8 mouse cellular contexts compared by ENCODE assay signal in the genomic region with DNA sequence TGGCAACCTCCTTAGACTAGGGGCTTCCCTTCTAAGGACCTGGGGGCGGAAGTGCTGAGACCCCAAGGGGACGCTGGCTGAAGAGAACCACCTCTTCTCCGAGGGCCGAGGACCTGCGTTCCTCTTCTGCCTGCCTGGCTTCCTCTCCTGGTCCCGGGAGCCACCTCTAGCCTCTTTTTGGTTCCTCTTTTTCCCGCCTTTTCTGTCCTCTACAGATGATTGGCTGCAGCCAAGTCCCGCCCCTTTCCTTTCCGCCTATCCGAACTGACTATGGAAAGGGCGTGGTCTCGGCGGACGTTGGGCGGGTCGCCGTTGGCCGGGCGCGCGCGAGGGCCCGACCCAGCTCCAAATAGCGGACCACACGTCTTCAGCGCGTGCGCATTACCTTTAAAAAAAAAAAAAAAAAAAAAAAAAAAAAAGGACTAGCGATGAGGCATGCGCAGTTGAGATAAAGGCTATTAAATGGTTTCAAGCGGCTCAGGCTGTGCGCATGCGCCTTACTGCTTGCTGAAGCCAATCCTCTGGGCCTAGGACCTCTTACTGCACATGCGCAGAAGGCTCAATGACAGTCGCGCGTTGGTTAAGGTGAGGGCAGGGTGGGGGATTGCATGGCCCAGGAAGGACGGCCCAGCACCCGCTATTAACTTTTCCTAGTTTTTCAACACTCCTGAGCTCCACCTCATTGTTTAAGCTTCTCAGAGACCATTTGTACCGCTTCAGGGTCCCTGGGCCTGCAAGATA. TPM values are rescaled to one million over a fixed set of nuclear protein-coding genes. Genes with fewer than 3 reads are reported as not detected.
DNase-seq lines count a peak whose midpoint lies in the region; ATAC-seq and TF ChIP-seq lines count a peak whose summit lies in the region.

A gene (minus strand): TSS at position 198 of the 741 bp plus-strand sequence.
A gene (plus strand): TSS at position 425 of the 741 bp plus-strand sequence.

- no peaks in the 10 kb centered on the region for H3K36me3 ChIP-seq in hindbrain, postnatal 0 days (ENCODE audit: insufficient read depth, low read length)

- H3K9ac ChIP-seq in hindbrain, postnatal 0 days (replicated peaks; ENCODE audit: low read length) = peak within 1 kb of the TSS; percentile 63

- peak within 1 kb of the TSS; percentile 92 for H3K4me2 ChIP-seq in hindbrain, postnatal 0 days (ENCODE audit: low read depth, low read length)

- H3K4me1 ChIP-seq in hindbrain, postnatal 0 days (ENCODE audit: insufficient read depth, low read length) = peaks cover 8% of the 10 kb centered on the region; the same call in 1 of the 2 replicates

- peak; percentile 84 for ATAC-seq in common myeloid progenitor, adult 5-6 weeks (replicated peaks; ENCODE audit: low read depth, poor library complexity, severe bottlenecking)
- peak; percentile 94 for ATAC-seq in hindbrain, postnatal 0 days
- peak; percentile 92 for ATAC-seq in megakaryocyte, adult 5-6 weeks (ENCODE audit: poor library complexity, severe bottlenecking)

- H3K9me3 ChIP-seq in hindbrain, postnatal 0 days (ENCODE audit: low read length) = no peaks in the 10 kb centered on the region

- intact Hi-C loops in gastrocnemius, adult 2 months (cut with DNase I) = loop anchor here (2.0 kb wide), 2 partner anchors 24 to 26 kb away; a partner anchor contains a TSS
- intact Hi-C loops in left cerebral cortex, adult 2 months (cut with DNase I) = loop anchor here (2.0 kb wide), 1 partner anchor 26 kb away; no protein-coding TSS in a partner anchor

- DNase-seq in ZHBTc4 (ENCODE audit: low read depth, low spot score) = peak; percentile 99
- peak; percentile 99 for DNase-seq in gastrocnemius, adult 2 months
- peak; percentile 100 for DNase-seq in hindbrain, postnatal 0 days (ENCODE audit: low spot score)
- peak; percentile 92 to 95 for DNase-seq in left cerebral cortex, adult 2 months (ENCODE audit: extremely low spot score in 1 of 2, low spot score in 2 of 2)
- DNase-seq in right cerebral cortex, adult 2 months (ENCODE audit: low spot score in 2 of 2) = peak; percentile 96 to 97
- peak; percentile 96 for DNase-seq in urinary bladder, postnatal 14 days (ENCODE audit: low spot score)

- TF ChIP-seq CTCF in gastrocnemius, adult 2 months (IDR thresholded peaks at IDR 0.05) = no peak
- no peak for TF ChIP-seq CTCF in hindbrain, postnatal 0 days (IDR thresholded peaks at IDR 0.05; ENCODE audit: low read depth)
- TF ChIP-seq CTCF in left cerebral cortex, adult 2 months (IDR thresholded peaks at IDR 0.05) = no peak

- peak within 1 kb of the TSS; percentile 94 for H3K27ac ChIP-seq in gastrocnemius, adult 2 months
- peak within 1 kb of the TSS; percentile 82 for H3K27ac ChIP-seq in hindbrain, postnatal 0 days
- H3K27ac ChIP-seq in left cerebral cortex, adult 2 months = peak within 1 kb of the TSS; percentile 94

- peak within 1 kb of the TSS; percentile 77 for H3K4me3 ChIP-seq in gastrocnemius, adult 2 months
- H3K4me3 ChIP-seq in hindbrain, postnatal 0 days (ENCODE audit: low read length) = peak within 1 kb of the TSS; percentile 50
- H3K4me3 ChIP-seq in left cerebral cortex, adult 2 months = peak within 1 kb of the TSS; percentile 69

- H3K27me3 ChIP-seq in hindbrain, postnatal 0 days (ENCODE audit: insufficient read depth, low read length) = no peaks in the 10 kb centered on the region

- WGBS in hindbrain, postnatal 0 days = 1% methylated on average over 39 of the region's 40 CpGs

RNA-seq across cellular contexts. Expression of the first gene that starts in this region (rescaled TPM):
- total RNA-seq in common myeloid progenitor, adult 5-6 weeks (2017) = 3.2 TPM in 1 of 2 replicates, not detected in the other
- not detected for total RNA-seq in gastrocnemius, adult 2 months (2021)
- total RNA-seq in hindbrain, postnatal 0 days (2014; rRNA removed) = not detected in 2 replicates
- polyA plus RNA-seq in hindbrain, postnatal 0 days (2015; fragmentation: Nextera tagmentation; extraction: Ambion mirVana) = 0.19 and 0.51 TPM in 2 replicates
- total RNA-seq in left cerebral cortex, adult 2 months (2021) = not detected
- 1.2 and 1.4 TPM in 2 replicates for total RNA-seq in megakaryocyte, adult 5-6 weeks (2015)
- total RNA-seq in megakaryocyte, adult 5-6 weeks (2017) = not detected in 2 replicates

RNA-seq across cellular contexts. Expression of the second gene that starts in this region (rescaled TPM):
- 8.1 and 9.1 TPM in 2 replicates for total RNA-seq in common myeloid progenitor, adult 5-6 weeks (2017)
- 10 to 100 TPM; 51.3 to 66.3 TPM for total RNA-seq in gastrocnemius, adult 2 months (2021)
- total RNA-seq in hindbrain, postnatal 0 days (2014; rRNA removed) = 39.2 and 48.8 TPM in 2 replicates
- 4.6 and 6.8 TPM in 2 replicates for polyA plus RNA-seq in hindbrain, postnatal 0 days (2015; fragmentation: Nextera tagmentation; extraction: Ambion mirVana)
- total RNA-seq in left cerebral cortex, adult 2 months (2021) = 10 to 100 TPM; 21.8 to 22.3 TPM
- 1.9 and 8.0 TPM in 2 replicates for total RNA-seq in megakaryocyte, adult 5-6 weeks (2015)
- total RNA-seq in megakaryocyte, adult 5-6 weeks (2017) = 5.8 TPM in 2 replicates

Comparison
In these comparisons a context has a peak if more than half of its experiments do, and no peak if none do; other contexts are left out.
1. Peak in every context shown above with its lines: DNase-seq, ATAC-seq, H3K4me3 ChIP-seq and H3K27ac ChIP-seq.